Mouse (Mus musculus) embryo, embryonic 10.5 days (tissue): Measurements from ENCODE around the gene Gm49355.

Experiments
- DNase-seq: peaks from one replicate; pipeline ENCODE4 v3.0.0-alpha.2; 2015; ENCODE audit warnings: low spot score

Gene Gm49355

GRCm38 (mm10) chr14:12342458-12343131 lies 58.8 kb downstream of the Gm49355 start:
- peak; percentile 63 for DNase-seq

- DNase-seq: peak; percentile 58
Observed at GRCm38 (mm10) chr14:12343451-12343941, 59.7 kb downstream of the Gm49355 start.

DNA sequence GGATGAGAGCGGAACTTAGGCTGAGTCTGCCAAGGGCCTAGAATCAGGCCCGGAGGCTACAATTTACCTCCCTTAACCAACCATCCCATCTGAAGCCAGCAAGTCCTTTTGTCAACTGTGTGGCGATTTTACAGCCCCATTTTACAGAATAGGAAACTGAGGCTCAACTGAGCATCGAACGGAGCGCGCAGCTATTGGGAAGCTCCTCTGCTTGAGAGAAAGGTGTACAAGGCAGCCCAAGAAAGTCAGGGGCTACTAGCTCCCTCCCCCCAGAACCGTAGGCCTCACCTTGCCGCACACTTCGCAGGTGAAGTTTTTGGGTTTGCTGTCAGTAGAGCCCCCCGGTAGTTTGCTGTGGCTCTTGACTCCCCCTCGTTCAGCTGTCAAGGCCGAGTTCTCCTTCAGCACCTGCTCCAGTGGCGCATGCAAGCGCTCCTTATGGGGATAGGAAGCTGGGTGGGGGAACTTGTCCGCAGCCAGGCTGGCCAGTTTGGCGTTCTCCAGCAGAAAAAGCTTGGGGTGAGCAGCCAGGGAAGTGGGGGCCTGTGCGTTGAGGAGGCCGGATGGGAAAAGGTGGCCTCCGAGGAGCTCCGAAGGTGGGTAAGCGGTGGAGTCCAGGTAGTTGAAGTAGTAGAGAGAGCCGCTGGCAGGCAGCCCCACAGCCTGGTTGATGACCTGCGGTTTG lies 60.4 kb downstream of the Gm49355 start:
- DNase-seq: no peak

DNA sequence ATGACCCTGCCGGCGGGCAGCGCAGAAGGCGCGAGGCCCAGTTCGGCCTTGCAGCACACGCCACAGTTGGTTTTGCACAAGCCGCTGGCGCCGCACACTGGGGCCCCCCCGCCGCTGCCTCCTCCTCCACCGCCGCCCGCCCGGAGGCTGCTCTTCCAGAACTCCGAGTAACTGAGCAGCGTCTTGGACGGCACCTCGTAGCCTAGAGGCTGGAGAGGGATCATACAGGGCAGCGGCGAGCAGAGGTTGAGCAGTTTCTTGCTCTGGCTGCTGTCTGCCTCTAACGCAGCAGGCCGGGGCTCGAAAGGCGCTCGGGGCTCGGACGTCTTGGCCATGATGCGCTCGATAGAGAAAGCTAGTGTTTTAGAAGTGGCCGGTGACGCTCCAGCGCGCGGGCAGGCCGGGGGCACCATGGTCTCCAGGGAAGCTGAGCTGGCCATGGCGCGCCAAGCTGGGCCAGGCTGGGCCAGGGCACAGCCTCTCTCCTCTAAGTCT lies 61.0 kb downstream of the Gm49355 start:
- DNase-seq: peak; percentile 54

DNA sequence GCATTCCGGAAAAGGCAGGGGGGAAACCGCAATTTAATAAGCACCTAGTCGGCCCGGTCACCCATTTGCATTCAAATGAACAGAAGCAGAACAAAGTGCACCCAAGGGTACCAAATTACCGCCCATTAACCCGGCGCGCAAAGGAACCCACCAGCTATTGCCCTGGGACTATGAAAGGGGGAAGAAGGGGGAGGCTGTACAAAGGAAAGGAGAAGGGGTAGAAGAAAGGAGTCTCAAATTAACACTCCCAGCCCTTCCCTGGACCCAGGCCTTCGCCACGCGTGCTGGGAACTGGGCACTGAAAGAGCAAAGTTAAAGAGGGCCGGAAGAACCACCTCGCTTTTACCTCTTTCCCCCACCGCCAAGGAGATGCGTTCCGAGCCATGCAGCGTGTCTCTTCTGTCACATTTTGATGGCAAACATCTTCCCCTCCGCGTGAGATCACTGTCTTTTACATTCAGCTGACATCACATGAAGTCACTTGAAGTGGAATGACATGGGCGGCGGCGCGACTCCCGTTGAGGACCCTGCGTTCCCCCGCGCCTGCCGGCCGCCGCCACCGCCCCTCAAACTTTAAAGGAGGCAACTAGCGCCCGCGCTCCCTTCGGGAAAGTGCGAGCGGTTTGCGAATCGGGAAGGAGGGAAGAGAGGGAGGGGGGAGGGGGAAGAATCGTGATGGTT lies 61.6 kb downstream of the Gm49355 start:
- peak; percentile 46 for DNase-seq

- DNase-seq: peak; percentile 69
Observed at GRCm38 (mm10) chr14:12346011-12346864, 62.5 kb downstream of the Gm49355 start.

- peak; percentile 68 for DNase-seq
Observed at GRCm38 (mm10) chr14:12346865-12347600, 63.3 kb downstream of the Gm49355 start.

DNA sequence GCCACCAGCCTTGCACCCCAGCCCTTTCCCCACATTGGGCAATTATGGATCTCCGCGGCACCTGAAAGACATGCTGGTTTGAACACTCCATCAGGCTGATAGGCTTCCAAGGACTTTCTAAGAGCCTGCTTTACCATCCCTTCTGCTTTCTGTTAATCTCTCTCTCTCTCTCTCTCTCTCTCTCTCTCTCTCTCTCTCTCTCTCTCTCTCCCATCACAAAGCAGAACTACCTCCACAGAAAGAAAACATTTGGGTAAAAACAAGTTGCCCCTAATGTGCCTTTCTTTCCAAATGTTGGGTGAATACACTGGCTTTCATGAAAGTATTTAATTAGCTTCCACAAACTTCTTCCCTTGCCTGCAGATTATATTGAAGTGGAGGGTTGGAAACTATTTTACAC lies 64.3 kb downstream of the Gm49355 start, which contains the start of gene Fezf2:
Gene Fezf2 (minus strand): TSS at position 101 of the 400 bp plus-strand sequence.
- no peak for DNase-seq

DNA sequence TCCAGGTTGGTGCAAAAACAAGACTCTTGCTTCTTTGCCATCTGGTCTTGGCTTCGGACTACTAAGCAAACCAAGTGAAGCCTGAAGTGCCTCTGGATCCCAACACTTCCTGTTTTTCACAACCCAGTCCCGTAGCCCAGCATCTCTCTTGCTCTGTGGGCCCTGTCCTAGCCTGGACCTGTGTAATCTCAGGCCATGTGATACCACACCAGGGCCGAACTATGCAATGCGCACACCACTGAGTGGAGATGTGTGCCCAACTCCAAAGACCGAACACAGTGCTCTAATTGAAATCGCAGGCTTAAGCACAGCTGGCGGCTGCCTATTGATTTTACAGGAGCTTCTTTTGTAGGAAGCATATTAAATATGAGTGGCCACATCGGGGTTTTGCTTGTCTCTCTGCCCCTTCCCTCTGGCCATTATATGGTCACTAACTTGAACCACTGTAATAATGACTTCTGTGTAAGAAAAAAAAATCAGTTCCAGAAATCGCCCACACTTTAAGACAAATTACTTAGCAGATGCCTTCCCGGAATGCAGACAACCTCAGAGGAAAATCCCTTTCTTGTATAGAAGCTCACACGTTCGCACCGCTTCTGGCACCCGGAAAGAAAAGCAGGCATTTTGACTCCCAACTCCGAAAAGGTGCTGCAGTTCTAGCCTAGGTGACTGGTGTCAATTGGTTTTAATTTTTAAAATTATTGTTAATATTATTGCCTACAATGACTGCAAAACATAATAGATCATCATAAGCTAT lies 65.7 kb downstream of the Gm49355 start:
- peak; percentile 46 for DNase-seq

GRCm38 (mm10) chr14:12350271-12350916 lies 66.6 kb downstream of the Gm49355 start:
- peak; percentile 44 for DNase-seq
